Mouse (Mus musculus) forebrain, embryonic 12.5 days (tissue): ENCODE measurements around the gene Hspa8. TPM values are rescaled to one million over a fixed set of nuclear protein-coding genes. Genes with fewer than 3 reads are reported as not detected.

Source experiments
- ATAC-seq: fragments of 200-750 bp; cut with Nextera tagmentation; 2 replicates; pipeline ENCODE4 v1.8.0; 2017; ENCODE audit warnings: moderate TSS enrichment; ENCODE audit not compliant: low FRiP score
- H3K27ac ChIP-seq: fragments of 300-500 bp; sonication (generic); 2 replicates; pipeline ENCODE4 v1.5.1; 2016; ENCODE audit warnings: mild to moderate bottlenecking
- H3K27me3 ChIP-seq: fragments of 300-500 bp; sonication (generic); 2 replicates; pipeline ENCODE4 v1.6.1; 2016; ENCODE audit warnings: mild to moderate bottlenecking
- H3K36me3 ChIP-seq: fragments of 300-500 bp; sonication (generic); replicated peaks from 2 replicates; pipeline ENCODE4 v1.6.1; 2016; ENCODE audit warnings: mild to moderate bottlenecking
- H3K4me1 ChIP-seq: fragments of 300-500 bp; sonication (generic); 2 replicates; pipeline ENCODE4 v1.6.1; 2016
- H3K4me2 ChIP-seq: fragments of 300-500 bp; sonication (generic); 2 replicates; pipeline ENCODE4 v1.6.1; 2016; ENCODE audit warnings: mild to moderate bottlenecking, moderate library complexity
- H3K4me3 ChIP-seq: fragments of 300-500 bp; sonication (generic); replicated peaks from 2 replicates; pipeline ENCODE4 v1.5.1; 2016; ENCODE audit warnings: mild to moderate bottlenecking
- H3K9ac ChIP-seq: fragments of 300-500 bp; sonication (generic); 2 replicates; pipeline ENCODE4 v1.6.1; 2016; ENCODE audit warnings: mild to moderate bottlenecking
- H3K9me3 ChIP-seq: fragments of 300-500 bp; sonication (generic); 2 replicates; pipeline ENCODE4 v1.6.1; 2016
- WGBS: fragments of 180-500 bp; shearing (Covaris S2); methylation state at CpG from one replicate; pipeline ENCODE4 v1.1.7; 2016; 5-methylcytosine and 5-hydroxymethylcytosine counted together
- polyA plus RNA-seq: library from polyadenylated mRNA; unstranded; fragments of >200 nt; fragmentation: Nextera tagmentation; extraction: Ambion mirVana; gene quantifications from 2 replicates; pipeline ENCODE4 v1.2.1, GENCODE M21; 2016

Hspa8 gene
- 2,759 and 2,920 TPM in 2 replicates for polyA plus RNA-seq

- peaks cover 31% of the 10 kb centered on the region for H3K36me3 ChIP-seq
- H3K4me1 ChIP-seq = peaks cover 41% of the 10 kb centered on the region
- peak within 1 kb of the TSS; percentile 100 for H3K9ac ChIP-seq
- ATAC-seq = peak; percentile 97
- under 1% methylated on average over 75 of the region's 83 CpGs for WGBS
- peak within 1 kb of the TSS; percentile 98 for H3K27ac ChIP-seq
- H3K4me3 ChIP-seq = peak within 1 kb of the TSS; percentile 99
- H3K27me3 ChIP-seq = no peaks in the 10 kb centered on the region
- no peaks in the 10 kb centered on the region for H3K9me3 ChIP-seq
- peak within 1 kb of the TSS; percentile 77 for H3K4me2 ChIP-seq
Observed at GRCm38 (mm10) chr9:40800675-40801612, at the start of gene Hspa8. Gene Hspa8 (plus strand): TSS chr9:40800984.

GRCm38 (mm10) chr9:40751749-40752148, 49.0 kb upstream of the Hspa8 start:
- 0 out of 2 replicates have a peak, but pooled peaks cover 3% of the 10 kb centered on the region for H3K27me3 ChIP-seq
- 52% methylated on average over 3 of the region's 3 CpGs for WGBS
- ATAC-seq = no peak

GRCm38 (mm10) chr9:40756401-40756800, 44.4 kb upstream of the Hspa8 start:
- Histone ChIP-seq H3K4me3 (no peak overlapping the region), H3K36me3 (no peaks in the 10 kb centered on the region), H3K4me2 (peak overlapping the region; percentile 57), H3K9me3 (no peaks in the 10 kb centered on the region), H3K9ac (no peak overlapping the region), H3K27ac (no peak overlapping the region), H3K4me1 (peaks cover 19% of the 10 kb centered on the region), H3K27me3 (0 out of 2 replicates have a peak, but pooled peaks cover 3% of the 10 kb centered on the region)
- ATAC-seq = peak; percentile 18; the same call in 1 of the 2 replicates
- WGBS = 24% methylated on average over 4 of the region's 4 CpGs

More at GRCm38 (mm10) chr9:40751749-40752148, 49.0 kb upstream of the Hspa8 start:
- H3K9ac ChIP-seq = no peak overlapping the region
- H3K9me3 ChIP-seq = no peaks in the 10 kb centered on the region
- no peak overlapping the region for H3K27ac ChIP-seq
- no peak overlapping the region for H3K4me2 ChIP-seq
- peaks cover 9% of the 10 kb centered on the region for H3K4me1 ChIP-seq
- H3K36me3 ChIP-seq = no peaks in the 10 kb centered on the region
- H3K4me3 ChIP-seq = no peak overlapping the region

- H3K27ac ChIP-seq = peak overlapping the region; percentile 80
Observed at GRCm38 (mm10) chr9:40757105-40757626, 43.6 kb upstream of the Hspa8 start.

GRCm38 (mm10) chr9:40757685-40758270, 43.0 kb upstream of the Hspa8 start:
- H3K36me3 ChIP-seq = no peaks in the 10 kb centered on the region
- WGBS = 11% methylated on average over 20 of the region's 22 CpGs
- peak overlapping the region; percentile 31 for H3K4me3 ChIP-seq
- H3K27ac ChIP-seq = peak overlapping the region; percentile 80
- H3K4me1 ChIP-seq = peaks cover 19% of the 10 kb centered on the region
- no peaks in the 10 kb centered on the region for H3K9me3 ChIP-seq
- H3K9ac ChIP-seq = peak overlapping the region; percentile 44; the same call in 1 of the 2 replicates
- H3K4me2 ChIP-seq = peak overlapping the region; percentile 57
- 0 out of 2 replicates have a peak, but pooled peaks cover 3% of the 10 kb centered on the region for H3K27me3 ChIP-seq
- ATAC-seq = peak; percentile 92

More at GRCm38 (mm10) chr9:40757105-40757626, 43.6 kb upstream of the Hspa8 start:
- peak; percentile 79 for ATAC-seq
- Histone ChIP-seq H3K4me2 (peak overlapping the region; percentile 57), H3K36me3 (no peaks in the 10 kb centered on the region), H3K9ac (peak overlapping the region; percentile 44; the same call in 1 of the 2 replicates), H3K4me3 (peak overlapping the region; percentile 31), H3K9me3 (no peaks in the 10 kb centered on the region), H3K4me1 (peaks cover 19% of the 10 kb centered on the region), H3K27me3 (0 out of 2 replicates have a peak, but pooled peaks cover 3% of the 10 kb centered on the region)
- 21% methylated on average over 12 of the region's 12 CpGs for WGBS

- H3K4me3 ChIP-seq = no peak overlapping the region
- 0 out of 2 replicates have a peak, but pooled peaks cover 4% of the 10 kb centered on the region for H3K36me3 ChIP-seq
- H3K9ac ChIP-seq = no peak overlapping the region
- H3K27ac ChIP-seq = no peak overlapping the region
- no peak for ATAC-seq
- H3K27me3 ChIP-seq = no peaks in the 10 kb centered on the region
- no peak overlapping the region for H3K4me2 ChIP-seq
- no peaks in the 10 kb centered on the region for H3K9me3 ChIP-seq
- 89% methylated on average over 6 of the region's 6 CpGs for WGBS
- H3K4me1 ChIP-seq = peaks cover 8% of the 10 kb centered on the region
Observed at GRCm38 (mm10) chr9:40762354-40762753, 38.4 kb upstream of the Hspa8 start.

GRCm38 (mm10) chr9:40764887-40765580, 35.8 kb upstream of the Hspa8 start:
- Histone ChIP-seq H3K4me2 (no peak overlapping the region), H3K4me1 (no peaks in the 10 kb centered on the region), H3K27ac (no peak overlapping the region), H3K9ac (no peak overlapping the region), H3K9me3 (no peaks in the 10 kb centered on the region), H3K4me3 (no peak overlapping the region), H3K36me3 (0 out of 2 replicates have a peak, but pooled peaks cover 4% of the 10 kb centered on the region), H3K27me3 (no peaks in the 10 kb centered on the region)
- no peak for ATAC-seq
- WGBS = 89% methylated on average over 8 of the region's 9 CpGs

- Histone ChIP-seq H3K27ac (no peak overlapping the region), H3K9ac (no peak overlapping the region), H3K4me2 (no peak overlapping the region), H3K4me1 (peaks cover 4% of the 10 kb centered on the region; the same call in 1 of the 2 replicates), H3K36me3 (0 out of 2 replicates have a peak, but pooled peaks cover 4% of the 10 kb centered on the region), H3K27me3 (no peaks in the 10 kb centered on the region), H3K4me3 (no peak overlapping the region), H3K9me3 (no peaks in the 10 kb centered on the region)
- WGBS = 66% methylated on average over 12 of the region's 12 CpGs
- ATAC-seq = no peak
Observed at GRCm38 (mm10) chr9:40765581-40765940, 35.2 kb upstream of the Hspa8 start.

- Histone ChIP-seq H3K9me3 (no peaks in the 10 kb centered on the region), H3K4me3 (no peak overlapping the region), H3K27ac (no peak overlapping the region), H3K36me3 (0 out of 2 replicates have a peak, but pooled peaks cover 4% of the 10 kb centered on the region), H3K27me3 (no peaks in the 10 kb centered on the region), H3K9ac (no peak overlapping the region), H3K4me2 (no peak overlapping the region), H3K4me1 (peaks cover 5% of the 10 kb centered on the region; the same call in 1 of the 2 replicates)
- WGBS = 72% methylated on average over 7 of the region's 7 CpGs
- ATAC-seq = no peak
Observed at GRCm38 (mm10) chr9:40766058-40766605, 34.7 kb upstream of the Hspa8 start.

- H3K27me3 ChIP-seq = no peaks in the 10 kb centered on the region
- H3K36me3 ChIP-seq = 0 out of 2 replicates have a peak, but pooled peaks cover 4% of the 10 kb centered on the region
- H3K9ac ChIP-seq = no peak overlapping the region
- peaks cover 5% of the 10 kb centered on the region; the same call in 1 of the 2 replicates for H3K4me1 ChIP-seq
- H3K4me2 ChIP-seq = no peak overlapping the region
- 83% methylated on average over 4 of the region's 4 CpGs for WGBS
- no peak overlapping the region for H3K27ac ChIP-seq
- ATAC-seq = no peak
- no peak overlapping the region for H3K4me3 ChIP-seq
- no peaks in the 10 kb centered on the region for H3K9me3 ChIP-seq
Observed at GRCm38 (mm10) chr9:40767946-40768345, 32.8 kb upstream of the Hspa8 start.

- H3K9ac ChIP-seq = no peak overlapping the region
- WGBS = 76% methylated on average over 13 of the region's 13 CpGs
- H3K27ac ChIP-seq = no peak overlapping the region
- H3K36me3 ChIP-seq = no peaks in the 10 kb centered on the region
- no peak overlapping the region for H3K4me3 ChIP-seq
- no peak for ATAC-seq
- H3K9me3 ChIP-seq = no peaks in the 10 kb centered on the region
- H3K4me2 ChIP-seq = no peak overlapping the region
- peaks cover 5% of the 10 kb centered on the region; the same call in 1 of the 2 replicates for H3K4me1 ChIP-seq
- no peaks in the 10 kb centered on the region for H3K27me3 ChIP-seq
Observed at GRCm38 (mm10) chr9:40772246-40772645, 28.5 kb upstream of the Hspa8 start.
